Mouse (Mus musculus) cerebellum, postnatal 14 days (tissue): ENCODE data around the gene Actr1a.

Experiments
- DNase-seq, 2 experiments: peaks; one replicate each; pipeline ENCODE4 v3.0.0; 2021; ENCODE audit warnings: mixed read lengths in 2 of 2

The Actr1a gene

GRCm38 (mm10) chr19:46395109-46396009, at the start of gene Actr1a:
Actr1a (minus strand) TSS chr19:46395748.
- DNase-seq = peak; percentile 98 to 99

- peak; percentile 93 to 94 for DNase-seq
Observed at GRCm38 (mm10) chr19:46444209-46444608, 48.7 kb upstream of the Actr1a start.

GRCm38 (mm10) chr19:46443509-46443908, 48.0 kb upstream of the Actr1a start:
- no peak for DNase-seq

GRCm38 (mm10) chr19:46435492-46435891, 39.9 kb upstream of the Actr1a start:
- peak in 1 of 2 experiments; percentile 64 for DNase-seq

GRCm38 (mm10) chr19:46434591-46434990, 39.0 kb upstream of the Actr1a start:
- DNase-seq = peak; percentile 74 to 75

GRCm38 (mm10) chr19:46434148-46434547, 38.6 kb upstream of the Actr1a start:
- DNase-seq = no peak

- DNase-seq = no peak
Observed at GRCm38 (mm10) chr19:46433712-46434111, 38.2 kb upstream of the Actr1a start.

- DNase-seq = no peak
Observed at GRCm38 (mm10) chr19:46429250-46429649, 33.7 kb upstream of the Actr1a start.

GRCm38 (mm10) chr19:46426488-46426887, 30.9 kb upstream of the Actr1a start:
- DNase-seq = peak in 1 of 2 experiments; percentile 59

- DNase-seq = no peak
Observed at GRCm38 (mm10) chr19:46425266-46425665, 29.7 kb upstream of the Actr1a start.

GRCm38 (mm10) chr19:46422384-46423338, 27.1 kb upstream of the Actr1a start:
- peak; percentile 92 to 94 for DNase-seq

- DNase-seq = no peak
Observed at GRCm38 (mm10) chr19:46420410-46420809, 24.9 kb upstream of the Actr1a start.

- DNase-seq = no peak
Observed at GRCm38 (mm10) chr19:46418051-46418450, 22.5 kb upstream of the Actr1a start.

- DNase-seq = no peak
Observed at GRCm38 (mm10) chr19:46416276-46416675, 20.7 kb upstream of the Actr1a start.

GRCm38 (mm10) chr19:46414486-46414885, 18.9 kb upstream of the Actr1a start:
- DNase-seq = no peak

GRCm38 (mm10) chr19:46413969-46414368, 18.4 kb upstream of the Actr1a start:
- no peak for DNase-seq

GRCm38 (mm10) chr19:46412056-46412805, 16.7 kb upstream of the Actr1a start:
- DNase-seq = no peak

GRCm38 (mm10) chr19:46409506-46409905, 14.0 kb upstream of the Actr1a start:
- no peak for DNase-seq

GRCm38 (mm10) chr19:46406592-46407386, 11.2 kb upstream of the Actr1a start:
- DNase-seq = no peak

GRCm38 (mm10) chr19:46404030-46404429, 8.5 kb upstream of the Actr1a start:
- no peak for DNase-seq

GRCm38 (mm10) chr19:46400558-46400957, 5.0 kb upstream of the Actr1a start:
- DNase-seq = no peak

GRCm38 (mm10) chr19:46399886-46400285, 4.3 kb upstream of the Actr1a start:
- no peak for DNase-seq
